Mouse (Mus musculus) lung, adult 2 months (tissue): ENCODE results near the gene Il17rc. TPM values are rescaled to one million over a fixed set of nuclear protein-coding genes. Genes with fewer than 3 reads are reported as not detected.

Experiments used
- DNase-seq: peaks from one replicate; pipeline ENCODE4 v3.0.0; 2022
- H3K4me1 ChIP-seq: fragments of 200-500 bp; 2 replicates; pipeline ENCODE4 v1.6.1; 2011; ENCODE audit warnings: low read length; ENCODE audit not compliant: control insufficient read depth, insufficient read depth
- H3K4me3 ChIP-seq: fragments of 200-500 bp; replicated peaks from 2 replicates; pipeline ENCODE3; 2011; ENCODE audit warnings: low read depth, mild to moderate bottlenecking, control low read depth, low read length; ENCODE audit errors: extremely low read depth
- CTCF ChIP-seq: fragments of 200-500 bp; IDR thresholded peaks from 2 replicates; pipeline ENCODE4 v1.5.1; 2011; ENCODE audit warnings: mild to moderate bottlenecking, low read length, control low read depth; ENCODE audit not compliant: insufficient read depth
- POLR2A ChIP-seq: fragments of 200-500 bp; IDR thresholded peaks from 2 replicates; pipeline ENCODE4 v1.6.1; 2011; ENCODE audit warnings: low read depth, mild to moderate bottlenecking, control low read depth, low read length, borderline replicate concordance; ENCODE audit errors: extremely low read depth
- WGBS: fragments of 180-500 bp; shearing (Covaris S2); methylation state at CpG from one replicate; pipeline ENCODE4 v1.1.7; 2018; 5-methylcytosine and 5-hydroxymethylcytosine counted together
- polyA plus RNA-seq: library from polyadenylated mRNA; depleted of rRNA; stranded (reverse); fragments of >200 nt; gene quantifications from 2 replicates; pipeline ENCODE4 v1.2.3, GENCODE M21; 2012; rRNA removed

Gene Il17rc
- polyA plus RNA-seq = 75.5 and 100.0 TPM in 2 replicates

DNA sequence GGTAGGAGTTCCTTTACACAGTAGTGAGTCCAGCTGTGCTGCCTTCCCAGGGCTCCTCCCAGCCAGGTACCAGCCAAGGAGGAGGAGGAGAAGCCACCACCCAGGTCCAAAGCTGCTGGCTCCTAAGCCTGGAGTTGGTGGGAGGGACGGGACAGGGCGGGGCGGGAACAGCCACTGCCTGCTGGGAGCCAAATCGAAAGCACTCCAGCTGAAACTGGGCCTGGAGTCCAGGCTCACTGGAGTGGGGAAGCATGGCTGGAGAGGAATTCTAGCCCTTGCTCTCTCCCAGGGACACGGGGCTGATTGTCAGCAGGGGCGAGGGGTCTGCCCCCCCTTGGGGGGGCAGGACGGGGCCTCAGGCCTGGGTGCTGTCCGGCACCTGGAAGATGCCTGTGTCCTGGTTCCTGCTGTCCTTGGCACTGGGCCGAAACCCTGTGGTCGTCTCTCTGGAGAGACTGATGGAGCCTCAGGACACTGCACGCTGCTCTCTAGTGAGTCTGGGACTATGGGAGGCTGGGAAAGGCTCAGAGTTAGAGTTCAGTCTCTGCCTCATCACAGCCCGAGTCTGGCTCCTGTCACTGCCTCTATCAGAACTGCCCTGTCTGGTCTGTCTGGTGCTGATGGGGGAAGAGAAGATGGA lies at the start of gene Il17rc:
TSS of gene Il17rc (plus strand) at position 131 of the 640 bp plus-strand sequence.
- peak; percentile 70 for DNase-seq
- Histone ChIP-seq H3K4me1 (peaks cover 12% of the 10 kb centered on the region), H3K4me3 (peak within 1 kb of the TSS; percentile 26)
- WGBS = 15% methylated on average over 12 of the region's 12 CpGs
- TF ChIP-seq CTCF (no peak), POLR2A (peak; percentile 88)

DNA sequence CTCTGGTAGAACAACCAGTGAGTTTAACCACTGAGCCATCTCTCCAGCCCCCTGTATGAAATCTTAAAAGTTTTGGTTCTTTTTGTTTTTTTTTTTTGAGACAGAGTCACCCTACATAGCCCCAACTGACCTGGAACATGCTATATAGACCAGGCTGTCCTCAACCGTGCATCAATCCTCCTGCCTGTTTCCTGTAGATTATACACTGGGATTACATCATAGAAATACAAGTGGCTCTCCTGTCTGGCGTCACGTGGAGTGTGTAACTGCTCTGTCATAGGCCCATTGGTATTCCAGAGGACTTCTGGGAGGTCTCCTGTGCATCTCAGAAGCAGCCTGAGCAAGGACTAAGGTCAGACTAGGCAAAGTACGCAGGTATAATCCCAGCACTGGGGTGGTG lies 48.2 kb upstream of the Il17rc start:
- TF ChIP-seq POLR2A (no peak), CTCF (no peak)
- 44% methylated on average over 4 of the region's 4 CpGs for WGBS
- no peak for DNase-seq
- Histone ChIP-seq H3K4me1 (peaks cover 6% of the 10 kb centered on the region), H3K4me3 (no peak overlapping the region)

DNA sequence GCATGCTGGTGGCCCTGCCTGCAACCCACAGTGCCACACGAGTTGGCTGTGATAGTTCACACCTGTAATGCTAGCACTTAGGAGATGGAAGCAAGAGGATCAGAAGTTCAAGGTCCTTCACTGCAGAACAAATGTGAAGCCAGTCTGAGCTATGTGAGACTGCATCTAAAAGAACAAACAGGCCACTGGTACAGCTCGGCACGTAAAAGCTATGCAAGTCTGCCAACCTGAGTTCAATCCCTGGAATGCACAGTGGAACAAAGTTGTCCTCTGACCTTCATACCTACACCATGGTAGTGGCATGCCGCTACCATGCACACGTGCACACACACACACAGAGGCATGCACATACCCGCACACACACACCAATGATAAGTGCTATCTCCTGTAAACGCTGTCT lies 47.0 kb upstream of the Il17rc start:
- no peak for TF ChIP-seq CTCF
- TF ChIP-seq POLR2A = no peak

DNA sequence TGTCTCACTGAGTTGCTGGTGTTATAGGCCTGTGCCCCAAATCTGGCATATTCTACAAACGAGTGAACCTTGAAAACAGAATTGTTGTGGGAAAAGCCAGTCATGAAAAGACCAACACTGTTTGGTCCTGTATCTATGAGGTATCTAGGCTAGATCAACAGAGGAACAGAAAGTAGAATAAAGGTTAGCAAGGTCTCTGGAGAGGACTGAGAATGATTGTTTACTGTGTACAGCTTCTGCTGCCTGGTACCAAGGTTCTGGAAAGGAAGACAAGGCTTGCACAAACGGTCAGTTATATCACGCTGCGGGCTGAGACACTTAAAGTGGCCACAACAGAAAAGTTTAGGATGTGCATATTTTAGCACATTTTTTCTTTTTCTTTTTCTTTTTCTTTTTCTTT lies 44.5 kb upstream of the Il17rc start:
- Histone ChIP-seq H3K4me1 (no peaks in the 10 kb centered on the region), H3K4me3 (no peak overlapping the region)
- no peak for TF ChIP-seq CTCF
- TF ChIP-seq POLR2A = no peak
- 87% methylated on average over 4 of the region's 4 CpGs for WGBS
- DNase-seq = no peak

More for the DNA sequence above, 47.0 kb upstream of the Il17rc start:
- Histone ChIP-seq H3K4me1 (peaks cover 3% of the 10 kb centered on the region; the same call in 1 of the 2 replicates), H3K4me3 (no peak overlapping the region)
- 85% methylated on average over 7 of the region's 7 CpGs for WGBS
- DNase-seq = no peak

DNA sequence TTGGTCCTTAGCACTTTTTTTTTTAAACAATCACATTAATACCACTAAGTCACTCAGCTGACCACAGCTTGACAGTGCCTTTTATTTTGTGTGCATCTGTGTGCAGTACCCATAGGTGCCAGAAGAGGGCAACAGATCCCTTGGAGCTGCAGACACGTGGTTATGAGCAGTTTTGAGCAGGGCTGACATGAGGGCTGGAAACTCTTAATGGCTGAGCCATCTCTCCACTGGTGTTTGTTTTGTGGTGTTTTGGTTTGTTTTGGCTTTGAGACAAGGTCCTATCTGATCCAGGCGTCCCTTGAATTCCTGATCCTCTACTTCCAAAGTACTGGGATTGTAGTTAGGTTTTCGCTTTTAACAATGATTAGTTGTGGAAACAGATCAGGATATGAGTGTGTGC lies 43.8 kb upstream of the Il17rc start:
- no peak for DNase-seq
- Histone ChIP-seq H3K4me3 (no peak overlapping the region), H3K4me1 (no peaks in the 10 kb centered on the region)
- TF ChIP-seq POLR2A (no peak), CTCF (peak; percentile 54)
- WGBS = 52% methylated on average over 3 of the region's 3 CpGs

DNA sequence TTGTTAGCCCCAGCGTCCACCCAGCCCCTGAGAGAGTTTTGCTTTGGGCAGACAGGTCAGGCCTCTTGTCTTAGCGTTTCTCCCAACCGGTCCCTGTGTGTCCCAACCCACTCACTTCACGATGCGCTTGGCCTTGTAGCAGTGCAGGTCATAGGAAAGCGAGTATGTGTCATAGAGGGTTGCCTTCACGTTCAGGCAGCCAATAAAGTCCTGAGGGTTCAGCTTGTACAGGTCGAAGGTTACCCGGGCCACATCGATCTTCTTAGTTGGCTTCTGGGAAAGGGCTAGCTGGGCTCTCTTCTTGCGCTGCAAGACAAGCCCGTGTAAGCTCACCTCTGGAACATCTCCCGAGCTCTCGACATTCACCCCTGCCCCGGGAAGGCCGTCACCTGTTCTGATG lies 43.2 kb upstream of the Il17rc start:
- no peak for DNase-seq
- 84% methylated on average over 16 of the region's 16 CpGs for WGBS
- TF ChIP-seq CTCF (no peak), POLR2A (no peak)
- H3K4me1 ChIP-seq = no peaks in the 10 kb centered on the region
- no peak overlapping the region for H3K4me3 ChIP-seq

DNA sequence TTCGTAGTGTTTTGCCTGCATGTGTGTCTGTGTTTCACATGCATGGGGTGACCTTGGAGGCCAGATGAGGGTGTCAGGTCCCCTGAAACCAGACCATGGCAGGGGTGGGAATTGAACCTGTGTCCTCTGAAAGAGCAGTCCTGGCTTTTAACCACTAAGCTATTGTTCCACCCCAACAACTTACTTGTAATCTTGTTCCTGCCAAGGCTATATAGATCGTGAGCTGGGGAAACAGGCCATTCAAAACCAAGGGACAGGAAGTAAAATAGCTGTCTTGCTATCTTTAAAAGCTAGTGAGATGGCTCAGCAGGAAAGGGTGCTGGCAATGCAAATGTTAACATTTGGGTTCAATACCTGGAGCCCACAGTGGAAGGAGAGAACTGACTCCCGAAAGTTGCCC lies 41.3 kb upstream of the Il17rc start:
- H3K4me3 ChIP-seq = no peak overlapping the region
- DNase-seq = no peak
- TF ChIP-seq CTCF (no peak), POLR2A (no peak)
- H3K4me1 ChIP-seq = no peaks in the 10 kb centered on the region
- 58% methylated on average over 3 of the region's 3 CpGs for WGBS

DNA sequence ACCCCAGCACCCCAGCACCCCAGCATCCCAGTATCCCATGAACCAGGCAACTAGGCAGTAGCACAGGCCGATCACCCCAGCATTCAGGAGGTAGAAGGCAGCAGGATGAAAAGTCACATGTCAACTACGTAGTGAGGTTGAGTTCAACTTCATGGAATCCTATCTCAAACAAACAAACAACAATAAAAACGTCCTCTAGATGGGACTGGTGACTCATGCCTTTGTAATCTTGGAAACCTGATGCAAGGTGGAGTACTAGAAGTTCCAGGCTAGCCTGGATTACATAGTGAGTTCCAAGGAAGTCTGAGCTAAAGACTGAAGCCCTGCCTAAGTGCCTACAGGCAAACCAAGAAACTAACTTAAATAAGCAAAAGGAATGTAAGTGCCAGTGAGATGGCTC lies 40.4 kb upstream of the Il17rc start:
- TF ChIP-seq POLR2A (no peak), CTCF (no peak)
- H3K4me1 ChIP-seq = no peaks in the 10 kb centered on the region
- no peak for DNase-seq
- no peak overlapping the region for H3K4me3 ChIP-seq
- WGBS = 38% methylated on average over 3 of the region's 3 CpGs

DNA sequence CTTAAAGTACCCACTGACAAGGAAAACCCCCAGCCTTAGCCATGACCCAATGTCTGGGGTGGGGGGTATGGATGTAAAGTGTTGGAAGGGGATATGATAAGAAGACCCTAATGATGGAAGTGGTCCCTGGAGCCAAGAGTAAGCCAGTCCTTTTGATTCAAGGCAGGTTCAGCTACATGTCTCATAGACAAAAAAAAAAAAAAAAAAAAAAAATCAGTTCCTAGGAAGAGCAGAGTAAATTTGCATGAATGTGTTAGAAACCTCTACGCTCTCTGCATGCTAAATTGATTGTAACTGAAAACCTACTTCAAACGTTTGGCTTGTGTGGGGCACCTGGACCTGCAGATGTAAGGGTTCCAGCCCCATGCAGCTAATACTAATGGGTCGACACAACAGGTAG lies 39.4 kb upstream of the Il17rc start:
- DNase-seq = no peak
- Histone ChIP-seq H3K4me1 (no peaks in the 10 kb centered on the region), H3K4me3 (no peak overlapping the region)
- WGBS = 55% methylated on average over 3 of the region's 3 CpGs
- TF ChIP-seq POLR2A (no peak), CTCF (no peak)

DNA sequence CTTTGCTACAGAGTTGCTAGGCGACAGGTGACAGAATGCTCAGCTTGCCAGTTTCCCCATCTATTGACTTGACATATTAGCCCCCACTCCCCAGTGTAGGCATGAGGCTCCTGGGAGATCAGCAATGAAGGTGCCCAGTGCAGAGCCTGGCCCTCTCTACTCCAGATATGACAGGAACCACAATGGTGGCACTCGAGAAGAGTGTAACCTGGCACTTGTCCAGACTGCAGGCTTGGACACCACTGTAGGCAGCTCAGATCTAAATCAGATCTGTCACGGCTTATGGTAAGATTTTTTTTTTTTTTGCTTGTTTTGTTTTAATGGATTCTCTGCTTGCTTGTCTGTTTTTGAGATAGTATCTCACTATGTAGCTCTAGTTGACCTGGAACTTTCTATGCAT lies 37.6 kb upstream of the Il17rc start:
- H3K4me3 ChIP-seq = no peak overlapping the region
- no peak for DNase-seq
- no peaks in the 10 kb centered on the region for H3K4me1 ChIP-seq
- TF ChIP-seq POLR2A (no peak), CTCF (no peak)
- WGBS = 46% methylated on average over 3 of the region's 3 CpGs
